In genomic region chr19:40278372-40279023, GRCm38 (mm10) we compare ENCODE assay signal across 18 mouse cellular contexts. TPM values are rescaled to one million over a fixed set of nuclear protein-coding genes. Genes with fewer than 3 reads are reported as not detected.
DNase-seq lines count a peak whose midpoint lies in the region; ATAC-seq lines count a peak whose summit lies in the region.
"Had no signal": no experiment of that assay in that cellular context is flagged by ENCODE, and none has a peak within 500 bp of the region (broad histone marks: within the 10 kb centered on the region; RNA-seq: fewer than 3 reads in every experiment).

No protein-coding gene starts in this region.

- no peak overlapping the region for H3K9ac ChIP-seq in heart, embryonic 15.5 days
- H3K9ac ChIP-seq in liver, embryonic 13.5 days = no peak overlapping the region
- H3K9ac ChIP-seq: stomach, embryonic 15.5 days had no signal

- peaks cover 8% of the 10 kb centered on the region for H3K4me1 ChIP-seq in heart, embryonic 15.5 days (replicated peaks)
- H3K4me1 ChIP-seq in liver, embryonic 13.5 days (replicated peaks) = no peaks in the 10 kb centered on the region
- H3K4me1 ChIP-seq: embryonic facial prominence, embryonic 10.5 days; stomach, embryonic 15.5 days had no signal

- no peaks in the 10 kb centered on the region for H3K27me3 ChIP-seq in heart, embryonic 15.5 days
- no peaks in the 10 kb centered on the region for H3K27me3 ChIP-seq in liver, embryonic 13.5 days
- H3K27me3 ChIP-seq: stomach, embryonic 15.5 days had no signal

- peak overlapping the region; percentile 68 for H3K27ac ChIP-seq in heart, embryonic 15.5 days
- no peak overlapping the region; the same call in 1 of the 2 replicates for H3K27ac ChIP-seq in liver, embryonic 13.5 days
- H3K27ac ChIP-seq: embryonic facial prominence, embryonic 10.5 days; macrophage; stomach, embryonic 15.5 days had no signal

- no peaks in the 10 kb centered on the region for H3K36me3 ChIP-seq in heart, embryonic 15.5 days
- H3K36me3 ChIP-seq in liver, embryonic 13.5 days = no peaks in the 10 kb centered on the region
- H3K36me3 ChIP-seq: embryonic facial prominence, embryonic 10.5 days; stomach, embryonic 15.5 days had no signal

- peak; percentile 86 for ATAC-seq in heart, embryonic 15.5 days (replicated peaks; ENCODE audit: insufficient number of reproducible peaks, insufficient read depth, low FRiP score, low read depth)
- ATAC-seq in liver, embryonic 13.5 days (ENCODE audit: low read depth) = peak; percentile 62
- ATAC-seq: activated CD4-positive, CD25-positive, alpha-beta regulatory T cell, adult 4 months; hindbrain, embryonic 16.5 days had no signal

- no peak overlapping the region for H3K4me3 ChIP-seq in heart, embryonic 15.5 days
- H3K4me3 ChIP-seq in liver, embryonic 13.5 days (replicated peaks) = no peak overlapping the region
- H3K4me3 ChIP-seq: embryonic facial prominence, embryonic 10.5 days; erythroblast, embryonic 14.5 days; stomach, embryonic 15.5 days had no signal

- WGBS in heart, embryonic 15.5 days = 29% methylated on average over 8 of the region's 8 CpGs
- WGBS in liver, embryonic 13.5 days (ENCODE audit: insufficient replicate concordance) = 42% methylated on average over 8 of the region's 8 CpGs

- H3K4me2 ChIP-seq in heart, embryonic 15.5 days = no peak overlapping the region
- H3K4me2 ChIP-seq in liver, embryonic 13.5 days = no peak overlapping the region
- H3K4me2 ChIP-seq: stomach, embryonic 15.5 days had no signal

- peaks cover 4% of the 10 kb centered on the region; the same call in 1 of the 2 replicates for H3K9me3 ChIP-seq in heart, embryonic 15.5 days (replicated peaks)
- no peaks in the 10 kb centered on the region for H3K9me3 ChIP-seq in liver, embryonic 13.5 days (replicated peaks)
- H3K9me3 ChIP-seq: stomach, embryonic 15.5 days had no signal

- peak; percentile 42 for DNase-seq in gastrocnemius, adult 18-20 months (ENCODE audit: low spot score)
- no peak for DNase-seq in gastrocnemius, postnatal 10 days
- DNase-seq in heart, adult 18-20 months = peak; percentile 72 to 83
- DNase-seq in liver, embryonic 13.5 days = no peak
- no peak for DNase-seq in spleen, adult 18-20 months
- no peak for DNase-seq in cerebellum, postnatal 25 days
- no peak for DNase-seq in cerebellum, postnatal 10 days
- DNase-seq: cerebellum, postnatal 36 days; kidney, adult 18-20 months; lung, adult 2 months; midbrain, embryonic 14.5 days had no signal

RNA-seq across cellular contexts. Expression of gene Pdlim1, which starts 6.9 kb away (rescaled TPM):
- 100 to 1,000 TPM; 101 to 168 TPM for total RNA-seq in gastrocnemius, adult 18-20 months (2021)
- 100 to 1,000 TPM; 156 to 157 TPM for total RNA-seq in gastrocnemius, postnatal 10 days (2021)
- 100 to 1,000 TPM; 119 to 169 TPM for total RNA-seq in heart, adult 18-20 months (2021)
- polyA plus RNA-seq in heart, embryonic 15.5 days (2015; fragmentation: Nextera tagmentation; extraction: Ambion mirVana) = 245 and 283 TPM in 2 replicates
- 75.4 and 89.0 TPM in 2 replicates for polyA plus RNA-seq in liver, embryonic 13.5 days (2015; fragmentation: Nextera tagmentation; extraction: Ambion mirVana)

Comparison
In these comparisons a context has a peak if more than half of its experiments do, and no peak if none do; other contexts are left out.
1. DNase-seq: peak in gastrocnemius, adult 18-20 months (single experiment) and heart, adult 18-20 months (2 of 2); none in gastrocnemius, postnatal 10 days (single experiment), liver, embryonic 13.5 days (single experiment), spleen, adult 18-20 months (0 of 2), cerebellum, postnatal 25 days (0 of 2) and cerebellum, postnatal 10 days (0 of 2).